Mouse (Mus musculus): ENCODE measurements at regions not wholly inside any gene's neighbourhood (a gene's known extent, or its start where the extent isn't known, plus 50 kb on each side); places are given as distances from the start of the nearest gene placed in this dataset.

DNA sequence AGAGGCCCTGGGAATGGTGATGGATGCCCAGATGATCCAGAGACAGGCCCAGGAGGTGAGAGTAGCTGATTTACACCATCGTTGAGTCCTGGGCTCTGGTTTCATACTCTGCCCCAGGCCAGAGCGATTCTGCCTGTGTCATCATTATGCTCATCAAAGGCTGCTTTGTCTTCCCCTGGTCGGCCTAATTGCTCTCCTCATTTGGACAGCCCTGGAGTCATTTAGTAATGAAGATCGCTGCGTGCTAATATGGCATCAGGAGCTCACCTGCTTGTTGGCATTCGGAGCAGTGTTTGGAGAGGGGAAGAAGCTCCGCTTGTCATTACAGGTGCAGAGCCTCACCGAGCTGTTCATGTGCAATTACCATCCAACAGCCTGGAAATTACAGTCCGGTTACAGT, 138.9 kb upstream of the Wscd1 start:
- Histone ChIP-seq H3K27me3 (no peaks in the 10 kb centered on the region), H3K4me2 (replicated peaks) (no peak overlapping the region), H3K4me3 (replicated peaks) (no peak overlapping the region), H3K9ac (no peak overlapping the region), H3K27ac (replicated peaks) (no peak overlapping the region), H3K36me3 (no peaks in the 10 kb centered on the region), H3K9me3 (replicated peaks) (no peaks in the 10 kb centered on the region), H3K4me1 (no peaks in the 10 kb centered on the region)
- ATAC-seq (ENCODE audit: insufficient number of reproducible peaks, low FRiP score, low TSS enrichment, low read depth) = no peak
- 47% methylated on average over 9 of the region's 9 CpGs for WGBS

DNA sequence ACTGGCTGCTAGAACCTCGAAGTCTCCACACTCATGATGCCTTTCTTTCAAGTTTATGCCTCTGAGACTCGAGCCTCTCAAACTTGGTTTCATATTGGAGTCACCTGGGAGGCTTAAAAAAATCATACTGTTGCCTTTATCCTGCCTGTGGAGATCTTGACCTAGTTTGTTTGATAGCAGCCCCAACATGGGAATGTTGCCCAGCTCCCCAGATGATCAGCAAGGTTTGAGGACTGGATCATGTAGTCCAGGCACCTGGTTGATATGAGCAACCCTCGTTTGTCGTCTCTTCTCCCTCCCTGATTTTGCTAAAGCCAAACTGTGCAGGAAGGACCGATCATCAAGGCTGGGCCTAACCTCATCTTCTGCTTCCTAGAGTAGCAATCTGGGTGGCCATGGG, 134.2 kb upstream of the Wscd1 start:
- no peak for ATAC-seq (ENCODE audit: insufficient number of reproducible peaks, low FRiP score, low TSS enrichment, low read depth)
- WGBS = 68% methylated on average over 5 of the region's 5 CpGs

DNA sequence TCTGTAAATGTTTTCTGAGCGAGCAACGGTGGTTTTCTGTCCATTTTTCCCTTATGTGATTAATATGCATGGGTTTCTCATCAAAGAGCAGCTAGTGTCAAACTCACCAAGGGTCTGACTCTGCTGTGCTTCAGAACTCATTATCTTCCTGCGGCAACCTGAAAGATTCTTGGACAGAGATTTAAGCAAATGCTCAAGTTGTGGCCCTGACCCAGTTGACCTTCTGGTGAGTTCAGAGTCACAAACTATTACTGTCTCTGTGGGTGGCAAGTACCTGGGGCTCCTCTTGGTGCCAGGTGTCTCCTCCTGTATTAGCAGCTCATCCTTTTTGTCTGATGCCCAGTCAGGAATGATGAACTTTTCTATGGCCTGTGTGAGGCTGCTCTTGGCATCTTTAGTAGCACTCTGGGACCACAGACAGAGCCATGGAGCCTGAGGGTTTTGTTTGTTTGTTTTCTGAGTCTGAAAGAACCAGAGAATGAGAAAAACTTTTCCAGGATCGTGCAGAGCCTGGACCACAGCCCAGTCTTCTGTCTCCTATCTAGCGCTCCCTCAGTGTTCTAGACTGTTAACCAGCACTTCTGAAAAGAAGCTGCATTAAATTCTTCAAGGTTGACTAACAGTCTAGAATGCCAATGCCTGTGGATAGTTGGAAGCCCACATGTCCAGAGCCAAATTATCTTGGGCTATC, 124.1 kb upstream of the Wscd1 start:
- ATAC-seq (ENCODE audit: insufficient number of reproducible peaks, low FRiP score, low TSS enrichment, low read depth) = no peak
- no peaks in the 10 kb centered on the region for H3K27me3 ChIP-seq
- no peaks in the 10 kb centered on the region for H3K4me1 ChIP-seq
- no peak overlapping the region for H3K4me3 ChIP-seq (replicated peaks)
- H3K9me3 ChIP-seq (replicated peaks) = no peaks in the 10 kb centered on the region
- no peak overlapping the region for H3K9ac ChIP-seq
- no peaks in the 10 kb centered on the region for H3K36me3 ChIP-seq
- 70% methylated on average over 5 of the region's 5 CpGs for WGBS
- no peak overlapping the region for H3K27ac ChIP-seq (replicated peaks)
- H3K4me2 ChIP-seq (replicated peaks) = no peak overlapping the region

More for the DNA sequence above, 134.2 kb upstream of the Wscd1 start:
- no peaks in the 10 kb centered on the region for H3K4me1 ChIP-seq
- H3K9me3 ChIP-seq (replicated peaks) = no peaks in the 10 kb centered on the region
- H3K27me3 ChIP-seq = no peaks in the 10 kb centered on the region
- no peak overlapping the region for H3K4me3 ChIP-seq (replicated peaks)
- H3K36me3 ChIP-seq = no peaks in the 10 kb centered on the region
- H3K9ac ChIP-seq = no peak overlapping the region
- H3K4me2 ChIP-seq (replicated peaks) = no peak overlapping the region
- H3K27ac ChIP-seq (replicated peaks) = no peak overlapping the region

DNA sequence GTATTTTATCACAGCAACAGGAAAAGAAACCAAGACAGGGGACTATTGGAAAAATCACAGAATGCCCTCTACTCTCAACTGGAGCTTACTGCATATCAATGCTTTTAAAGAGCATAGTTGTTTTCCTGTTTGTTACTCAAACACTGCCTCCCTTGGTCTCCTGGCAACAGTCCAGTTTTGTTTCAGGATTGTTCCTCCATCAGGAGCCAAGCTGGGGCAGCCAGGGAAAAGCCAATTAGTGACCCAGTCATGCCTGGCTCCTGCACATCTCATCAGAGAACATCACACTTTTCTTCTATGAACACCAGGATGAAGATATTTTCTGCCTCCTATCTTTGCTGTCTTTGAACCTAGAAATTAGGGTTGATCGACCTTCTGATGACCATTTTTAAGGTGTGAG, 113.6 kb upstream of the Wscd1 start:
- 69% methylated on average over 1 of the region's 1 CpGs for WGBS
- no peak for ATAC-seq (ENCODE audit: insufficient number of reproducible peaks, low FRiP score, low TSS enrichment, low read depth)

DNA sequence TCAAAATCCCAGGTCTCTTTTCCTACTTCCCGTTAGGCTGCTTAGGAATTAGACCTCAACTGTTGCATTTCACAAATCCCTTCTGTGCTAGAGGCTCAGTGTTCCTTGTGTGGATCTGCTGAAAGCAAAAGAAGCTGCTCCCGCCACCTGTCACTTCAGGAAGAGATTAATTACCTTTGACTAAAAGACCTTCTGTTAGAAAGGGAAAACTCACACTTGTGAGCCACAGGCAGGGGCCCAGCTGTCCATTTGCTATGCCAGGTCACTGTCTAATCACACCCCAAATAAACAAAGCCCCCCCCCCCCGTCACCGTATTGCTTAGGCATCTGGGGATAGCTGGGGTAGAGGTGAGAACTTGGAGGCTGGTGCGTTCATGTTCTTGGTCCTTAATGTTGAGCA, 112.9 kb upstream of the Wscd1 start:
- no peaks in the 10 kb centered on the region for H3K4me1 ChIP-seq
- ATAC-seq (ENCODE audit: insufficient number of reproducible peaks, low FRiP score, low TSS enrichment, low read depth) = no peak
- H3K9ac ChIP-seq = no peak overlapping the region
- H3K36me3 ChIP-seq = no peaks in the 10 kb centered on the region
- no peak overlapping the region for H3K27ac ChIP-seq (replicated peaks)
- WGBS = 26% methylated on average over 5 of the region's 5 CpGs
- H3K4me2 ChIP-seq (replicated peaks) = no peak overlapping the region
- peaks cover 3% of the 10 kb centered on the region; the same call in 1 of the 2 replicates for H3K27me3 ChIP-seq
- no peak overlapping the region for H3K4me3 ChIP-seq (replicated peaks)
- no peaks in the 10 kb centered on the region for H3K9me3 ChIP-seq (replicated peaks)

More for the DNA sequence above, 113.6 kb upstream of the Wscd1 start:
- no peak overlapping the region for H3K4me2 ChIP-seq (replicated peaks)
- H3K4me3 ChIP-seq (replicated peaks) = no peak overlapping the region
- H3K9me3 ChIP-seq (replicated peaks) = no peaks in the 10 kb centered on the region
- no peak overlapping the region for H3K27ac ChIP-seq (replicated peaks)
- peaks cover 3% of the 10 kb centered on the region; the same call in 1 of the 2 replicates for H3K27me3 ChIP-seq
- H3K36me3 ChIP-seq = no peaks in the 10 kb centered on the region
- no peaks in the 10 kb centered on the region for H3K4me1 ChIP-seq
- H3K9ac ChIP-seq = no peak overlapping the region

GRCm38 (mm10) chr11:71642886-71643285, 106.8 kb upstream of the Wscd1 start:
- Histone ChIP-seq H3K27ac (replicated peaks) (no peak overlapping the region), H3K4me1 (no peaks in the 10 kb centered on the region), H3K4me2 (replicated peaks) (no peak overlapping the region), H3K36me3 (no peaks in the 10 kb centered on the region), H3K9me3 (replicated peaks) (no peaks in the 10 kb centered on the region), H3K4me3 (replicated peaks) (no peak overlapping the region), H3K9ac (no peak overlapping the region), H3K27me3 (no peaks in the 10 kb centered on the region)
- WGBS = 83% methylated on average over 5 of the region's 5 CpGs
- ATAC-seq (ENCODE audit: insufficient number of reproducible peaks, low FRiP score, low TSS enrichment, low read depth) = no peak

DNA sequence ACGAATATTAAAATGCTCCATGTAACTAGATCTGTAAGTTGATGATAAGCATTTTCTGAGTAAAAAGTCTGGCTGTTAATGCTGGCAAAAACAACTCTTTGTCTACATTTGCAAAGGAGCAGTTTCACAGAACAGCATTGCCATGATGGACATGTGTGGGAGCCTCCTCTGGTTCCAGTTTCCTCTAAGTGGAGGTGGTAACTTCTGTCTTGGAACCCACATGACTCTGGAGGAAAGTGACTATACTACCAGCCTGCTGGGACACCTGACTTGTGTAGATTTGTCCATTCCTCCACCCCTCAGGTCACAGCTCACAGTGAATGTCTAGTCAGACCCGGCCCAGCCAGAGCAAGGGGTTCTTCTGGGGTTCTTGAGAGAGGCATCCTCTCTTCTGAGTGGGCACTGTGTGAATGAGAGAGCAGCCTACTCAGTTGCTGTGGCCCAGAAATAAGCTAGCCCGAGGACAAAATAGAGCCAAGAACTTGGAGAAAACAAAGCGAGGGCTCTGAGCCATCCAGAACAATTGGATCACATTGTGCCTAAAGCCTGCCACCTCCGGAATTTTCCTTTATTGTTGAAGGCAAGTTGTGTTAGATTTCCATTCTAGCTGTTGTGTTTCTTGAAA, 97.9 kb upstream of the Wscd1 start:
- Histone ChIP-seq H3K9me3 (replicated peaks) (no peaks in the 10 kb centered on the region), H3K27me3 (no peaks in the 10 kb centered on the region), H3K36me3 (no peaks in the 10 kb centered on the region), H3K4me1 (no peaks in the 10 kb centered on the region), H3K27ac (replicated peaks) (no peak overlapping the region), H3K4me2 (replicated peaks) (no peak overlapping the region), H3K9ac (no peak overlapping the region), H3K4me3 (replicated peaks) (no peak overlapping the region)
- no peak for ATAC-seq (ENCODE audit: insufficient number of reproducible peaks, low FRiP score, low TSS enrichment, low read depth)
- WGBS = 81% methylated on average over 5 of the region's 5 CpGs

- H3K36me3 ChIP-seq = no peaks in the 10 kb centered on the region
- ATAC-seq (ENCODE audit: insufficient number of reproducible peaks, low FRiP score, low TSS enrichment, low read depth) = no peak
Observed at GRCm38 (mm10) chr11:71652381-71652775, 97.3 kb upstream of the Wscd1 start.

DNA sequence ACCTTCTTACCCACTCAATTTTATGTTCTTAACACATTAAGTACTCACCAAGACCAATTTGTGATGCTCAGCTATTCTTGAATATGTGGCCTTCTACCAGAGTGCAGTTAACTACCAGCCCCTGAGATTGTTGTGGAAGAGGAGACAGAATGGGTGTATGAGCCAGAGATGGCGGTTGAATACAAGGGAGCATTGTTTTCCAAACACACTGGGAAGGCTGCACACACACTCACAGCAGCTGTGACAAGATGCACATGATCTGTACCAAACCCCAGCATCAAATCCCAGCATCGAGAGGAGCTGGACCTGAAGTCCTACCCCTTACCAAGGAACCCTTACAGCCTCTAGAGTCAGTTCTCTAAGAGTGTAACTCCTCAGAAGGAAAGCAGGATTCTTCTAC, 91.4 kb upstream of the Wscd1 start:
- Histone ChIP-seq H3K9ac (no peak overlapping the region), H3K9me3 (replicated peaks) (no peaks in the 10 kb centered on the region), H3K4me3 (replicated peaks) (no peak overlapping the region), H3K27ac (replicated peaks) (no peak overlapping the region), H3K36me3 (no peaks in the 10 kb centered on the region), H3K27me3 (no peaks in the 10 kb centered on the region), H3K4me2 (replicated peaks) (no peak overlapping the region), H3K4me1 (no peaks in the 10 kb centered on the region)
- WGBS = 26% methylated on average over 2 of the region's 2 CpGs
- no peak for ATAC-seq (ENCODE audit: insufficient number of reproducible peaks, low FRiP score, low TSS enrichment, low read depth)

More at GRCm38 (mm10) chr11:71652381-71652775, 97.3 kb upstream of the Wscd1 start:
- no peaks in the 10 kb centered on the region for H3K9me3 ChIP-seq (replicated peaks)
- H3K4me2 ChIP-seq (replicated peaks) = no peak overlapping the region
- no peak overlapping the region for H3K27ac ChIP-seq (replicated peaks)
- H3K4me3 ChIP-seq (replicated peaks) = no peak overlapping the region
- no peak overlapping the region for H3K9ac ChIP-seq
- 77% methylated on average over 5 of the region's 5 CpGs for WGBS
- no peaks in the 10 kb centered on the region for H3K4me1 ChIP-seq
- no peaks in the 10 kb centered on the region for H3K27me3 ChIP-seq

GRCm38 (mm10) chr11:71670111-71671050, 79.3 kb upstream of the Wscd1 start:
- Histone ChIP-seq H3K27ac (replicated peaks) (no peak overlapping the region), H3K36me3 (no peaks in the 10 kb centered on the region), H3K4me2 (replicated peaks) (no peak overlapping the region), H3K4me1 (no peaks in the 10 kb centered on the region), H3K9me3 (replicated peaks) (no peaks in the 10 kb centered on the region), H3K9ac (no peak overlapping the region), H3K27me3 (no peaks in the 10 kb centered on the region), H3K4me3 (replicated peaks) (no peak overlapping the region)
- 76% methylated on average over 19 of the region's 19 CpGs for WGBS
- ATAC-seq (ENCODE audit: insufficient number of reproducible peaks, low FRiP score, low TSS enrichment, low read depth) = 0 out of 2 replicates have a peak, but pooled peaks have one; percentile 15

Measured in embryonic facial prominence, embryonic 15.5 days (tissue).